Mouse (Mus musculus) cerebellum, adult 18-20 months (tissue): ENCODE measurements around the gene Adamts14.

Experiments
- DNase-seq, 2 experiments: peaks; one replicate each; pipeline ENCODE4 v3.0.0; 2021

Gene Adamts14

GRCm38 (mm10) chr10:61226784-61227396, 46.3 kb downstream of the Adamts14 start:
- DNase-seq, result no peak

- no peak for DNase-seq
These were observed 47.5 kb downstream of the Adamts14 start for GRCm38 (mm10) chr10:61225694-61226093.

- no peak for DNase-seq
These were observed 53.9 kb downstream of the Adamts14 start for GRCm38 (mm10) chr10:61219318-61219717.

- no peak for DNase-seq
These were observed 57.1 kb downstream of the Adamts14 start for GRCm38 (mm10) chr10:61216163-61216562.

GRCm38 (mm10) chr10:61215658-61216057, 57.6 kb downstream of the Adamts14 start:
- no peak for DNase-seq

GRCm38 (mm10) chr10:61212817-61213216, 60.4 kb downstream of the Adamts14 start:
- DNase-seq, result no peak

- DNase-seq, result peak; percentile 65 to 76
These were observed 61.5 kb downstream of the Adamts14 start for GRCm38 (mm10) chr10:61211743-61212142.

- no peak for DNase-seq
These were observed 62.1 kb downstream of the Adamts14 start for GRCm38 (mm10) chr10:61211105-61211504.

- no peak for DNase-seq
These were observed 65.0 kb downstream of the Adamts14 start for GRCm38 (mm10) chr10:61208114-61208684.

- DNase-seq, result no peak
These were observed 69.3 kb downstream of the Adamts14 start for GRCm38 (mm10) chr10:61203930-61204329.

- DNase-seq, result no peak
These were observed 71.5 kb downstream of the Adamts14 start for GRCm38 (mm10) chr10:61201596-61202318.

GRCm38 (mm10) chr10:61200998-61201397, 72.2 kb downstream of the Adamts14 start:
- DNase-seq, result no peak

- no peak for DNase-seq
These were observed 72.9 kb downstream of the Adamts14 start for GRCm38 (mm10) chr10:61200232-61200820.

GRCm38 (mm10) chr10:61199566-61200213, 73.5 kb downstream of the Adamts14 start:
- DNase-seq, result peak; percentile 68 to 83

GRCm38 (mm10) chr10:61195718-61196291, 77.4 kb downstream of the Adamts14 start:
- no peak for DNase-seq

- no peak for DNase-seq
These were observed 78.0 kb downstream of the Adamts14 start for GRCm38 (mm10) chr10:61195216-61195615.

- DNase-seq, result no peak
These were observed 78.6 kb downstream of the Adamts14 start for GRCm38 (mm10) chr10:61194611-61195010.

- no peak for DNase-seq
These were observed 85.2 kb downstream of the Adamts14 start for GRCm38 (mm10) chr10:61188010-61188409.

- DNase-seq, result no peak
These were observed 86.2 kb downstream of the Adamts14 start for GRCm38 (mm10) chr10:61187001-61187400.

GRCm38 (mm10) chr10:61179927-61180326, 93.3 kb downstream of the Adamts14 start:
- no peak for DNase-seq

GRCm38 (mm10) chr10:61178687-61179086, 94.6 kb downstream of the Adamts14 start:
- no peak for DNase-seq

GRCm38 (mm10) chr10:61177751-61178150, 95.5 kb downstream of the Adamts14 start:
- peak; percentile 25 to 31 for DNase-seq
